Comparison of ENCODE assay signal across 23 mouse cellular contexts in genomic region chr3:138014725-138015124, GRCm38 (mm10). TPM values are rescaled to one million over a fixed set of nuclear protein-coding genes. Genes with fewer than 3 reads are reported as not detected.
"Had no signal": no experiment of that assay in that cellular context is flagged by ENCODE, and none has a peak within 500 bp of the region (broad histone marks: within the 10 kb centered on the region; RNA-seq: fewer than 3 reads in every experiment).

No protein-coding gene starts in this region.

- H3K4me2 ChIP-seq: limb, embryonic 13.5 days; liver, embryonic 12.5 days; liver, embryonic 15.5 days; lung, embryonic 15.5 days; midbrain, embryonic 13.5 days; stomach, embryonic 15.5 days had no signal

- H3K36me3 ChIP-seq: limb, embryonic 10.5 days; limb, embryonic 13.5 days; liver, embryonic 12.5 days; liver, embryonic 15.5 days; lung, embryonic 15.5 days; midbrain, embryonic 10.5 days; midbrain, embryonic 13.5 days; stomach, embryonic 15.5 days had no signal

- ATAC-seq: liver, embryonic 12.5 days; midbrain, embryonic 13.5 days had no signal

- DNase-seq: kidney, adult 18-20 months; kidney, adult 9 months; kidney, postnatal 25 days; layer of hippocampus, adult 9-11 months; liver; lung, adult 18-20 months; lung, postnatal 10 days; lung, postnatal 36 days; thymus, adult 18-20 months; thymus, postnatal 14 days had no signal

- H3K27me3 ChIP-seq: limb, embryonic 13.5 days; liver, embryonic 12.5 days; liver, embryonic 15.5 days; lung, embryonic 15.5 days; megakaryocyte, embryonic 14.5 days; midbrain, embryonic 13.5 days; stomach, embryonic 15.5 days had no signal

- H3K27ac ChIP-seq: layer of hippocampus, adult 2 months; limb, embryonic 10.5 days; limb, embryonic 13.5 days; liver, embryonic 12.5 days; liver, embryonic 15.5 days; lung, embryonic 15.5 days; midbrain, embryonic 10.5 days; midbrain, embryonic 13.5 days; stomach, embryonic 15.5 days had no signal

- H3K4me1 ChIP-seq: liver, embryonic 12.5 days; liver, embryonic 15.5 days; lung, embryonic 15.5 days; midbrain, embryonic 10.5 days; midbrain, embryonic 13.5 days; stomach, embryonic 15.5 days had no signal

- H3K4me3 ChIP-seq: layer of hippocampus, adult 2 months; limb, embryonic 10.5 days; limb, embryonic 13.5 days; liver, embryonic 12.5 days; liver, embryonic 15.5 days; lung, embryonic 15.5 days; megakaryocyte, embryonic 14.5 days; midbrain, embryonic 10.5 days; midbrain, embryonic 13.5 days; stomach, embryonic 15.5 days had no signal

- H3K9me3 ChIP-seq: limb, embryonic 10.5 days; liver, embryonic 15.5 days; lung, embryonic 15.5 days; midbrain, embryonic 10.5 days; midbrain, embryonic 13.5 days; stomach, embryonic 15.5 days had no signal

- H3K9ac ChIP-seq: limb, embryonic 13.5 days; liver, embryonic 12.5 days; liver, embryonic 15.5 days; lung, embryonic 15.5 days; midbrain, embryonic 13.5 days; stomach, embryonic 15.5 days had no signal

RNA-seq across cellular contexts. Expression of gene Gm5105, which starts 52.5 kb away (rescaled TPM):
- total RNA-seq: midbrain, postnatal 0 days had no signal
- polyA plus RNA-seq: limb, embryonic 10.5 days; liver, embryonic 12.5 days; midbrain, embryonic 10.5 days; midbrain, embryonic 13.5 days; neural tube, embryonic 11.5 days; stomach, embryonic 15.5 days; testis, adult 2 months had no signal
